Mouse (Mus musculus): ENCODE measurements at regions not wholly inside any gene's neighbourhood (a gene's known extent, or its start where the extent isn't known, plus 50 kb on each side); places are given as distances from the start of the nearest gene placed in this dataset.
A peak's percentile ranks its signal among the peaks of the same experiment; 100 is the strongest.

- H3K27ac ChIP-seq (replicated peaks): peak overlapping the region; percentile 97
- no peaks in the 10 kb centered on the region for H3K36me3 ChIP-seq
- H3K9ac ChIP-seq (replicated peaks): no peak overlapping the region
- no peaks in the 10 kb centered on the region for H3K27me3 ChIP-seq
- H3K4me2 ChIP-seq (replicated peaks): peak overlapping the region; percentile 15
- H3K4me1 ChIP-seq: peaks cover 50% of the 10 kb centered on the region
- ATAC-seq (replicated peaks): peak; percentile 64
- H3K9me3 ChIP-seq: no peaks in the 10 kb centered on the region
- H3K4me3 ChIP-seq: no peak overlapping the region
- 21% methylated on average over 4 of the region's 4 CpGs for WGBS
Measured at GRCm38 (mm10) chr12:26635665-26636241, 166.7 kb downstream of the Cmpk2 start.

GRCm38 (mm10) chr12:26635253-26635652, 166.2 kb downstream of the Cmpk2 start:
- H3K4me2 ChIP-seq (replicated peaks): peak overlapping the region; percentile 15
- no peaks in the 10 kb centered on the region for H3K36me3 ChIP-seq
- no peak overlapping the region for H3K4me3 ChIP-seq
- no peaks in the 10 kb centered on the region for H3K9me3 ChIP-seq
- peaks cover 53% of the 10 kb centered on the region for H3K4me1 ChIP-seq
- peak; percentile 64 for ATAC-seq (replicated peaks)
- no peaks in the 10 kb centered on the region for H3K27me3 ChIP-seq
- H3K27ac ChIP-seq (replicated peaks): peak overlapping the region; percentile 97
- 8% methylated on average over 3 of the region's 3 CpGs for WGBS
- no peak overlapping the region for H3K9ac ChIP-seq (replicated peaks)

- Histone ChIP-seq H3K4me1 (peaks cover 51% of the 10 kb centered on the region), H3K36me3 (no peaks in the 10 kb centered on the region), H3K9ac (replicated peaks) (peak overlapping the region; percentile 35; the same call in 1 of the 2 replicates), H3K27me3 (no peaks in the 10 kb centered on the region), H3K27ac (replicated peaks) (peak overlapping the region; percentile 97), H3K4me3 (no peak overlapping the region), H3K9me3 (no peaks in the 10 kb centered on the region), H3K4me2 (replicated peaks) (peak overlapping the region; percentile 33; the same call in 1 of the 2 replicates)
- WGBS: 0% methylated on average over 1 of the region's 1 CpGs
- ATAC-seq (replicated peaks): peak; percentile 90
Measured at GRCm38 (mm10) chr12:26631795-26632122, 162.8 kb downstream of the Cmpk2 start.

- Histone ChIP-seq H3K27ac (replicated peaks) (peak overlapping the region; percentile 97), H3K9ac (replicated peaks) (peak overlapping the region; percentile 35; the same call in 1 of the 2 replicates), H3K36me3 (no peaks in the 10 kb centered on the region), H3K4me1 (peaks cover 46% of the 10 kb centered on the region), H3K4me3 (no peak overlapping the region), H3K9me3 (no peaks in the 10 kb centered on the region), H3K4me2 (replicated peaks) (peak overlapping the region; percentile 33; the same call in 1 of the 2 replicates), H3K27me3 (no peaks in the 10 kb centered on the region)
- ATAC-seq (replicated peaks): peak; percentile 79
- WGBS: 2% methylated on average over 4 of the region's 4 CpGs
Measured at GRCm38 (mm10) chr12:26631111-26631794, 162.2 kb downstream of the Cmpk2 start.

- ATAC-seq (replicated peaks): peak; percentile 83
- Histone ChIP-seq H3K9me3 (no peaks in the 10 kb centered on the region), H3K36me3 (no peaks in the 10 kb centered on the region), H3K27me3 (no peaks in the 10 kb centered on the region), H3K27ac (replicated peaks) (peak overlapping the region; percentile 91), H3K9ac (replicated peaks) (no peak overlapping the region; the same call in 1 of the 2 replicates), H3K4me3 (no peak overlapping the region), H3K4me2 (replicated peaks) (no peak overlapping the region; the same call in 1 of the 2 replicates), H3K4me1 (peaks cover 18% of the 10 kb centered on the region)
- 52% methylated on average over 12 of the region's 12 CpGs for WGBS
Measured at GRCm38 (mm10) chr12:26621135-26621932, 152.3 kb downstream of the Cmpk2 start.

GRCm38 (mm10) chr12:26620501-26621134, 151.6 kb downstream of the Cmpk2 start:
- 24% methylated on average over 8 of the region's 8 CpGs for WGBS
- Histone ChIP-seq H3K9ac (replicated peaks) (no peak overlapping the region), H3K4me1 (peaks cover 18% of the 10 kb centered on the region), H3K36me3 (no peaks in the 10 kb centered on the region), H3K27me3 (no peaks in the 10 kb centered on the region), H3K4me3 (no peak overlapping the region), H3K9me3 (no peaks in the 10 kb centered on the region), H3K4me2 (replicated peaks) (no peak overlapping the region; the same call in 1 of the 2 replicates), H3K27ac (replicated peaks) (peak overlapping the region; percentile 91)
- ATAC-seq (replicated peaks): peak; percentile 62

GRCm38 (mm10) chr12:26617969-26618368, 149.0 kb downstream of the Cmpk2 start:
- H3K9ac ChIP-seq (replicated peaks): no peak overlapping the region
- no peaks in the 10 kb centered on the region for H3K9me3 ChIP-seq
- 0 out of 2 replicates have a peak overlapping the region, but pooled peaks have one; percentile 8 for H3K27ac ChIP-seq (replicated peaks)
- no peak for ATAC-seq (replicated peaks)
- H3K4me3 ChIP-seq: no peak overlapping the region
- no peak overlapping the region for H3K4me2 ChIP-seq (replicated peaks)
- H3K4me1 ChIP-seq: peaks cover 26% of the 10 kb centered on the region
- H3K36me3 ChIP-seq: no peaks in the 10 kb centered on the region
- H3K27me3 ChIP-seq: no peaks in the 10 kb centered on the region
- 79% methylated on average over 3 of the region's 3 CpGs for WGBS

GRCm38 (mm10) chr12:26613086-26613705, 144.2 kb downstream of the Cmpk2 start:
- 15% methylated on average over 11 of the region's 11 CpGs for WGBS

GRCm38 (mm10) chr12:26610079-26610478, 141.1 kb downstream of the Cmpk2 start:
- no peak for ATAC-seq (replicated peaks)
- 86% methylated on average over 3 of the region's 3 CpGs for WGBS
- Histone ChIP-seq H3K9me3 (no peaks in the 10 kb centered on the region), H3K27ac (replicated peaks) (no peak overlapping the region), H3K4me1 (peaks cover 10% of the 10 kb centered on the region), H3K4me3 (no peak overlapping the region), H3K9ac (replicated peaks) (no peak overlapping the region), H3K27me3 (no peaks in the 10 kb centered on the region), H3K36me3 (no peaks in the 10 kb centered on the region), H3K4me2 (replicated peaks) (no peak overlapping the region)

More at GRCm38 (mm10) chr12:26613086-26613705, 144.2 kb downstream of the Cmpk2 start:
- Histone ChIP-seq H3K4me3 (no peak overlapping the region), H3K9me3 (no peaks in the 10 kb centered on the region), H3K9ac (replicated peaks) (no peak overlapping the region), H3K27me3 (no peaks in the 10 kb centered on the region), H3K4me2 (replicated peaks) (no peak overlapping the region), H3K36me3 (no peaks in the 10 kb centered on the region), H3K27ac (replicated peaks) (peak overlapping the region; percentile 44), H3K4me1 (peaks cover 10% of the 10 kb centered on the region)
- 0 out of 2 replicates have a peak, but pooled peaks have one; percentile 32 for ATAC-seq (replicated peaks)

GRCm38 (mm10) chr12:26598501-26598900, 129.5 kb downstream of the Cmpk2 start:
- Histone ChIP-seq H3K4me2 (replicated peaks) (no peak overlapping the region), H3K9ac (replicated peaks) (no peak overlapping the region), H3K4me3 (no peak overlapping the region), H3K4me1 (no peaks in the 10 kb centered on the region), H3K27me3 (no peaks in the 10 kb centered on the region), H3K36me3 (no peaks in the 10 kb centered on the region), H3K27ac (replicated peaks) (no peak overlapping the region), H3K9me3 (no peaks in the 10 kb centered on the region)
- ATAC-seq (replicated peaks): no peak

- H3K4me3 ChIP-seq: no peak overlapping the region
- no peak overlapping the region for H3K27ac ChIP-seq (replicated peaks)
- H3K27me3 ChIP-seq: no peaks in the 10 kb centered on the region
- H3K9ac ChIP-seq (replicated peaks): no peak overlapping the region
- no peaks in the 10 kb centered on the region for H3K9me3 ChIP-seq
- no peak for ATAC-seq (replicated peaks)
- H3K36me3 ChIP-seq: no peaks in the 10 kb centered on the region
- peaks cover 5% of the 10 kb centered on the region; the same call in 1 of the 2 replicates for H3K4me1 ChIP-seq
- H3K4me2 ChIP-seq (replicated peaks): no peak overlapping the region
Measured at GRCm38 (mm10) chr12:26592125-26592524, 123.1 kb downstream of the Cmpk2 start.

Measured in forebrain, embryonic 15.5 days (tissue).